Mouse (Mus musculus): ENCODE measurements around the gene Gm26602. TPM values are rescaled to one million over a fixed set of nuclear protein-coding genes. Genes with fewer than 3 reads are reported as not detected.
A peak's percentile ranks its signal among the peaks of the same experiment; 100 is the strongest.

The Gm26602 gene
- polyA plus RNA-seq, 1 experiment from 2014 or later = 2.9 TPM

GRCm38 (mm10) chr10:79933861-79934260 is 23.2 kb downstream of the Gm26602 start:
- Histone ChIP-seq H3K36me3 (ENCODE audit: control insufficient read depth, insufficient read depth) (peaks cover 36% of the 10 kb centered on the region), H3K4me1 (replicated peaks; ENCODE audit: control insufficient read depth, insufficient read depth, low read length) (peaks cover 20% of the 10 kb centered on the region), H3K9me3 (ENCODE audit: control insufficient read depth) (no peaks in the 10 kb centered on the region), H3K27me3 (replicated peaks; ENCODE audit: control insufficient read depth, insufficient read depth, low read length) (no peaks in the 10 kb centered on the region), H3K9ac (ENCODE audit: low read depth, low read length) (no peak overlapping the region), H3K4me3 (ENCODE audit: low read depth, low read length) (no peak overlapping the region), H3K27ac (ENCODE audit: low read depth, low read length) (peak overlapping the region; percentile 57; the same call in 1 of the 2 replicates), H3K4me2 (replicated peaks; ENCODE audit: low read depth) (peak overlapping the region; percentile 10; the same call in 1 of the 2 replicates)
- WGBS = 64% methylated on average over 6 of the region's 6 CpGs
- no peak for TF ChIP-seq CTCF (IDR thresholded peaks at IDR 0.05; ENCODE audit: low read depth)
- no peak for ATAC-seq

GRCm38 (mm10) chr10:79934272-79934721 is 23.6 kb downstream of the Gm26602 start:
- Histone ChIP-seq H3K27ac (ENCODE audit: low read depth, low read length) (peak overlapping the region; percentile 62), H3K4me1 (replicated peaks; ENCODE audit: control insufficient read depth, insufficient read depth, low read length) (peaks cover 18% of the 10 kb centered on the region)
- 29% methylated on average over 13 of the region's 13 CpGs for WGBS

GRCm38 (mm10) chr10:79934794-79935569 is 24.3 kb downstream of the Gm26602 start:
- peaks cover 24% of the 10 kb centered on the region for H3K4me1 ChIP-seq (replicated peaks; ENCODE audit: control insufficient read depth, insufficient read depth, low read length)
- no peaks in the 10 kb centered on the region for H3K27me3 ChIP-seq (replicated peaks; ENCODE audit: control insufficient read depth, insufficient read depth, low read length)
- H3K27ac ChIP-seq (ENCODE audit: low read depth, low read length) = peak overlapping the region; percentile 62
- no peak for ATAC-seq
- no peak for TF ChIP-seq CTCF (IDR thresholded peaks at IDR 0.05; ENCODE audit: low read depth)
- H3K36me3 ChIP-seq (ENCODE audit: control insufficient read depth, insufficient read depth) = peaks cover 40% of the 10 kb centered on the region
- H3K9me3 ChIP-seq (ENCODE audit: control insufficient read depth) = no peaks in the 10 kb centered on the region
- no peak overlapping the region for H3K9ac ChIP-seq (ENCODE audit: low read depth, low read length)
- no peak overlapping the region for H3K4me3 ChIP-seq (ENCODE audit: low read depth, low read length)
- no peak overlapping the region; the same call in 1 of the 2 replicates for H3K4me2 ChIP-seq (replicated peaks; ENCODE audit: low read depth)
- WGBS = 78% methylated on average over 16 of the region's 16 CpGs

More at GRCm38 (mm10) chr10:79934272-79934721, 23.6 kb downstream of the Gm26602 start:
- Histone ChIP-seq H3K27me3 (replicated peaks; ENCODE audit: control insufficient read depth, insufficient read depth, low read length) (no peaks in the 10 kb centered on the region), H3K9ac (ENCODE audit: low read depth, low read length) (no peak overlapping the region; the same call in 1 of the 2 replicates), H3K36me3 (ENCODE audit: control insufficient read depth, insufficient read depth) (peaks cover 40% of the 10 kb centered on the region), H3K4me2 (replicated peaks; ENCODE audit: low read depth) (no peak overlapping the region; the same call in 1 of the 2 replicates), H3K4me3 (ENCODE audit: low read depth, low read length) (no peak overlapping the region), H3K9me3 (ENCODE audit: control insufficient read depth) (no peaks in the 10 kb centered on the region)
- ATAC-seq = no peak
- no peak for TF ChIP-seq CTCF (IDR thresholded peaks at IDR 0.05; ENCODE audit: low read depth)

GRCm38 (mm10) chr10:79936284-79936910 is 25.7 kb downstream of the Gm26602 start:
- no peaks in the 10 kb centered on the region for H3K27me3 ChIP-seq (replicated peaks; ENCODE audit: control insufficient read depth, insufficient read depth, low read length)
- H3K4me3 ChIP-seq (ENCODE audit: low read depth, low read length) = no peak overlapping the region
- ATAC-seq = peak; percentile 25
- no peak overlapping the region for H3K9ac ChIP-seq (ENCODE audit: low read depth, low read length)
- TF ChIP-seq CTCF (IDR thresholded peaks at IDR 0.05; ENCODE audit: low read depth) = no peak
- peak overlapping the region; percentile 89 for H3K27ac ChIP-seq (ENCODE audit: low read depth, low read length)
- H3K4me2 ChIP-seq (replicated peaks; ENCODE audit: low read depth) = peak overlapping the region; percentile 55
- H3K36me3 ChIP-seq (ENCODE audit: control insufficient read depth, insufficient read depth) = peaks cover 35% of the 10 kb centered on the region
- 23% methylated on average over 10 of the region's 10 CpGs for WGBS
- H3K4me1 ChIP-seq (replicated peaks; ENCODE audit: control insufficient read depth, insufficient read depth, low read length) = peaks cover 26% of the 10 kb centered on the region
- no peaks in the 10 kb centered on the region for H3K9me3 ChIP-seq (ENCODE audit: control insufficient read depth)

- peak overlapping the region; percentile 55 for H3K4me2 ChIP-seq (replicated peaks; ENCODE audit: low read depth)
- peak overlapping the region; percentile 89 for H3K27ac ChIP-seq (ENCODE audit: low read depth, low read length)
- H3K9ac ChIP-seq (ENCODE audit: low read depth, low read length) = no peak overlapping the region; the same call in 1 of the 2 replicates
Measured at GRCm38 (mm10) chr10:79936911-79937441, 26.3 kb downstream of the Gm26602 start.

More at GRCm38 (mm10) chr10:79936911-79937441, 26.3 kb downstream of the Gm26602 start:
- no peak for TF ChIP-seq CTCF (IDR thresholded peaks at IDR 0.05; ENCODE audit: low read depth)
- Histone ChIP-seq H3K27me3 (replicated peaks; ENCODE audit: control insufficient read depth, insufficient read depth, low read length) (no peaks in the 10 kb centered on the region), H3K36me3 (ENCODE audit: control insufficient read depth, insufficient read depth) (peaks cover 35% of the 10 kb centered on the region), H3K9me3 (ENCODE audit: control insufficient read depth) (no peaks in the 10 kb centered on the region), H3K4me3 (ENCODE audit: low read depth, low read length) (no peak overlapping the region), H3K4me1 (replicated peaks; ENCODE audit: control insufficient read depth, insufficient read depth, low read length) (peaks cover 26% of the 10 kb centered on the region)
- 29% methylated on average over 27 of the region's 27 CpGs for WGBS
- ATAC-seq = peak; percentile 79

Measured in intestine, postnatal 0 days (tissue).